Mouse (Mus musculus) stomach, embryonic 16.5 days (tissue): Measurements from ENCODE around the gene Sox10. TPM values are rescaled to one million over a fixed set of nuclear protein-coding genes. Genes with fewer than 3 reads are reported as not detected.

Source experiments
- ATAC-seq: fragments of 200-750 bp; cut with Nextera tagmentation; 2 replicates; pipeline ENCODE4 v1.8.0; 2017; ENCODE audit warnings: moderate number of reproducible peaks, moderate TSS enrichment; ENCODE audit not compliant: insufficient read depth, low FRiP score
- H3K27ac ChIP-seq: fragments of 300-500 bp; sonication (generic); 2 replicates; pipeline ENCODE4 v1.5.1; 2014; ENCODE audit warnings: low read length
- H3K27me3 ChIP-seq: fragments of 300-500 bp; sonication (generic); 2 replicates; pipeline ENCODE4 v1.6.1; 2014; ENCODE audit warnings: low read length, control low read depth, mixed read lengths; ENCODE audit not compliant: control insufficient read depth, insufficient read depth
- H3K36me3 ChIP-seq: fragments of 300-500 bp; sonication (generic); 2 replicates; pipeline ENCODE4 v1.6.1; 2014; ENCODE audit warnings: low read length; ENCODE audit not compliant: control insufficient read depth, insufficient read depth
- H3K4me1 ChIP-seq: fragments of 300-500 bp; sonication (generic); 2 replicates; pipeline ENCODE4 v1.6.1; 2014; ENCODE audit warnings: low read length, control low read depth, mixed read lengths; ENCODE audit not compliant: control insufficient read depth, insufficient read depth
- H3K4me2 ChIP-seq: fragments of 300-500 bp; sonication (generic); 2 replicates; pipeline ENCODE4 v1.6.1; 2014; ENCODE audit warnings: low read depth, low read length, mixed read lengths
- H3K4me3 ChIP-seq: fragments of 300-500 bp; sonication (generic); replicated peaks from 2 replicates; pipeline ENCODE4 v1.5.1; 2014; ENCODE audit warnings: mild to moderate bottlenecking, low read length
- H3K9ac ChIP-seq: fragments of 300-500 bp; sonication (generic); 2 replicates; pipeline ENCODE4 v1.6.1; 2014; ENCODE audit warnings: low read length
- H3K9me3 ChIP-seq: fragments of 300-500 bp; sonication (generic); replicated peaks from 2 replicates; pipeline ENCODE4 v1.6.1; 2016; ENCODE audit warnings: low read length, control low read depth; ENCODE audit not compliant: control insufficient read depth
- WGBS: fragments of 180-500 bp; shearing (Covaris S2); extraction: QIAGEN DNeasy Blood & Tissue Kit; methylation state at CpG from one replicate; pipeline ENCODE4 v1.1.7; 2014; 5-methylcytosine and 5-hydroxymethylcytosine counted together
- polyA plus RNA-seq: library from polyadenylated mRNA; unstranded; fragments of >200 nt; fragmentation: Nextera tagmentation; extraction: Ambion mirVana; gene quantifications from 2 replicates; pipeline ENCODE4 v1.2.1, GENCODE M21; 2015

Sox10 gene
- polyA plus RNA-seq, 1 experiment from 2014 or later, result 5.3 TPM

- Histone ChIP-seq H3K4me2 (no peak overlapping the region), H3K27me3 (no peaks in the 10 kb centered on the region), H3K4me3 (no peak overlapping the region), H3K9me3 (no peaks in the 10 kb centered on the region), H3K9ac (no peak overlapping the region), H3K27ac (no peak overlapping the region), H3K36me3 (peaks cover 17% of the 10 kb centered on the region), H3K4me1 (no peaks in the 10 kb centered on the region)
- ATAC-seq, result no peak
- WGBS, result 76% methylated on average over 6 of the region's 6 CpGs
These were observed 31.8 kb downstream of the Sox10 start for GRCm38 (mm10) chr15:79133191-79133661.

GRCm38 (mm10) chr15:79131442-79131841 is 33.6 kb downstream of the Sox10 start:
- no peaks in the 10 kb centered on the region for H3K27me3 ChIP-seq
- H3K27ac ChIP-seq, result no peak overlapping the region
- no peaks in the 10 kb centered on the region for H3K4me1 ChIP-seq
- no peak overlapping the region for H3K4me3 ChIP-seq
- H3K4me2 ChIP-seq, result no peak overlapping the region
- peaks cover 31% of the 10 kb centered on the region for H3K36me3 ChIP-seq
- H3K9ac ChIP-seq, result no peak overlapping the region
- peaks cover 5% of the 10 kb centered on the region; the same call in 1 of the 2 replicates for H3K9me3 ChIP-seq
- 60% methylated on average over 7 of the region's 7 CpGs for WGBS
- ATAC-seq, result peak; percentile 48; the same call in 1 of the 2 replicates

- Histone ChIP-seq H3K9me3 (peaks cover 5% of the 10 kb centered on the region; the same call in 1 of the 2 replicates), H3K4me2 (no peak overlapping the region), H3K4me1 (no peaks in the 10 kb centered on the region), H3K27ac (no peak overlapping the region), H3K36me3 (peaks cover 38% of the 10 kb centered on the region), H3K4me3 (no peak overlapping the region), H3K9ac (no peak overlapping the region), H3K27me3 (no peaks in the 10 kb centered on the region)
- WGBS, result 76% methylated on average over 10 of the region's 10 CpGs
- no peak for ATAC-seq
These were observed 34.3 kb downstream of the Sox10 start for GRCm38 (mm10) chr15:79130782-79131181.

- H3K27ac ChIP-seq, result no peak overlapping the region
- H3K9ac ChIP-seq, result no peak overlapping the region
- no peaks in the 10 kb centered on the region for H3K4me1 ChIP-seq
- ATAC-seq, result no peak
- H3K36me3 ChIP-seq, result peaks cover 49% of the 10 kb centered on the region
- no peak overlapping the region for H3K4me3 ChIP-seq
- no peaks in the 10 kb centered on the region for H3K27me3 ChIP-seq
- peaks cover 5% of the 10 kb centered on the region; the same call in 1 of the 2 replicates for H3K9me3 ChIP-seq
- 73% methylated on average over 7 of the region's 7 CpGs for WGBS
- H3K4me2 ChIP-seq, result no peak overlapping the region
These were observed 35.7 kb downstream of the Sox10 start for GRCm38 (mm10) chr15:79129311-79129710.

GRCm38 (mm10) chr15:79128208-79128607 is 36.8 kb downstream of the Sox10 start:
- Histone ChIP-seq H3K9me3 (peaks cover 5% of the 10 kb centered on the region; the same call in 1 of the 2 replicates), H3K4me1 (no peaks in the 10 kb centered on the region), H3K27me3 (no peaks in the 10 kb centered on the region), H3K9ac (no peak overlapping the region), H3K27ac (no peak overlapping the region), H3K4me3 (no peak overlapping the region), H3K36me3 (peaks cover 49% of the 10 kb centered on the region), H3K4me2 (no peak overlapping the region)
- WGBS, result 93% methylated on average over 5 of the region's 5 CpGs
- ATAC-seq, result no peak

GRCm38 (mm10) chr15:79127101-79127500 is 37.9 kb downstream of the Sox10 start:
- no peak for ATAC-seq
- 95% methylated on average over 12 of the region's 12 CpGs for WGBS
- H3K9ac ChIP-seq, result no peak overlapping the region

GRCm38 (mm10) chr15:79126217-79126932 is 38.7 kb downstream of the Sox10 start:
- 79% methylated on average over 13 of the region's 13 CpGs for WGBS
- Histone ChIP-seq H3K4me3 (no peak overlapping the region), H3K9me3 (peaks cover 5% of the 10 kb centered on the region; the same call in 1 of the 2 replicates), H3K27me3 (no peaks in the 10 kb centered on the region), H3K4me1 (no peaks in the 10 kb centered on the region), H3K9ac (no peak overlapping the region), H3K4me2 (no peak overlapping the region), H3K36me3 (peaks cover 45% of the 10 kb centered on the region), H3K27ac (no peak overlapping the region)
- no peak for ATAC-seq

More at GRCm38 (mm10) chr15:79127101-79127500, 37.9 kb downstream of the Sox10 start:
- no peak overlapping the region for H3K4me3 ChIP-seq
- peaks cover 5% of the 10 kb centered on the region; the same call in 1 of the 2 replicates for H3K9me3 ChIP-seq
- no peaks in the 10 kb centered on the region for H3K27me3 ChIP-seq
- peaks cover 51% of the 10 kb centered on the region for H3K36me3 ChIP-seq
- H3K27ac ChIP-seq, result no peak overlapping the region
- H3K4me1 ChIP-seq, result no peaks in the 10 kb centered on the region
- H3K4me2 ChIP-seq, result no peak overlapping the region

GRCm38 (mm10) chr15:79124331-79124875 is 40.6 kb downstream of the Sox10 start:
- H3K9me3 ChIP-seq, result peaks cover 5% of the 10 kb centered on the region; the same call in 1 of the 2 replicates
- no peaks in the 10 kb centered on the region for H3K4me1 ChIP-seq
- H3K36me3 ChIP-seq, result peaks cover 36% of the 10 kb centered on the region
- H3K27ac ChIP-seq, result no peak overlapping the region
- no peak for ATAC-seq
- no peak overlapping the region for H3K4me2 ChIP-seq
- no peak overlapping the region for H3K9ac ChIP-seq
- WGBS, result 82% methylated on average over 10 of the region's 10 CpGs
- no peak overlapping the region for H3K4me3 ChIP-seq
- H3K27me3 ChIP-seq, result no peaks in the 10 kb centered on the region

GRCm38 (mm10) chr15:79123751-79124150 is 41.3 kb downstream of the Sox10 start:
- no peak for ATAC-seq
- WGBS, result 84% methylated on average over 6 of the region's 6 CpGs
- H3K27ac ChIP-seq, result no peak overlapping the region
- H3K4me3 ChIP-seq, result no peak overlapping the region
- peaks cover 36% of the 10 kb centered on the region for H3K36me3 ChIP-seq
- H3K27me3 ChIP-seq, result no peaks in the 10 kb centered on the region
- no peaks in the 10 kb centered on the region for H3K4me1 ChIP-seq
- H3K9me3 ChIP-seq, result peaks cover 5% of the 10 kb centered on the region; the same call in 1 of the 2 replicates
- no peak overlapping the region for H3K4me2 ChIP-seq
- H3K9ac ChIP-seq, result no peak overlapping the region
